Mouse (Mus musculus) mouse trophoblast stem cell (cell line): ENCODE measurements around the gene Chchd2.
"Not testable (repeated sequence)": the region's sequence is repeated elsewhere in the genome, so short reads cannot be mapped to it uniquely, and the experiment has no call there.

Experiments
- in situ Hi-C, 2 experiments: fragments of 300-500 bp; cut with MseI, MboI; formaldehyde crosslinking; loops; 2 replicates in 1 of 2; 3 replicates in 1 of 2; pipeline ENCODE4 v1.15.1; 2025

Chchd2 gene

GRCm38 (mm10) chr5:129886911-129887636 lies at the start of gene Chchd2:
Gene Chchd2 (minus strand): TSS chr5:129887470.
- in situ Hi-C loops = no loop called here

GRCm38 (mm10) chr5:129936941-129937340 lies 49.7 kb upstream of the Chchd2 start:
- in situ Hi-C loops = no loop called here

GRCm38 (mm10) chr5:129929924-129930855 lies 42.9 kb upstream of the Chchd2 start:
- in situ Hi-C loops = no loop called here

DNA sequence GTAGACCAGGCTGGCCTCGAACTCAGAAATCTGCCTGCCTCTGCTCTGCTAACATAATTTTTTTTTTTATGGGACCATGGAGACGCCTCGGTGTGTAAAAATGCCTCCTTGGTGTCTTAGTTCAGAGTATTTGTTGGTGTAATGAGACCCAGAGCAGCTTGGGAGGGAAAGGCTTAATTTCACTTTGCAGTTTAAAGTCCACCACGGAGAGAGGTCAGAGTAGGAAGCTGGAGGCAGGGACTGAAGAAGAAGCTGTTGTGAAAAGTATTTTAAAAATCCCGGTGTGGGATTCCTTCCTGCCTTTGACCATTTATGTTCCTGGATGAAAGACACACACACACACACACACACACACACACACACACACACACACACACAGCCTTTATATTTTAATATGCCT lies 38.7 kb upstream of the Chchd2 start:
- in situ Hi-C loops = no loop called here

DNA sequence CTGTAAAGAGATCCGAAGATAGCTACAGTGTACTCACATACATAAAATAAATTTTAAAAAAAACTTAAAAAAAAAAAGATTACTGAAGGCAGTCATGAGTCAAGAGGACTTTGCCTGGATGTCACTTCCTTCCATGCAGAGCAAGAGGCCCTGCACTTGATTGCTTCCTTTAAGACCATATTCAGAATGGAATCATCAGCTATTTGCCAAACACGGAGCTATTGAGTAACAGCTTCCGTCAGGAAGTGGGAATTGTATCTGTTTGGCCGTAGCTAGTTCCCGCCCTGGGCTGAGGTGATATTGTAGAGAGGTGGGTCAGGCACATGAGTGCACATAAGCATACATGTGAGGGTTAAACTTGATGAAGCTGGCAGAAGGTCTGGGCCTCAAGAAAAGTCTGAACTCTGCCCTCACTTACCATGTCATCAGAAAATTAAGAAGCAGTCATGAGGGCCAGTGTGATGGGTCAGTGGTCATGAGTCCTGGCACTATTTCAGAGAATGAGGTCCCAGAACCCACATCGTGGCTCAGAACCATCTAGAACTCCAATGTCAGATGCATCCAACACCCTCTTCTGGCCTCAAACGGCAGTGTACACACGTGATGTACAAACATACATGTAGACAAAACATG lies 37.7 kb upstream of the Chchd2 start:
- in situ Hi-C loops = no loop called here

DNA sequence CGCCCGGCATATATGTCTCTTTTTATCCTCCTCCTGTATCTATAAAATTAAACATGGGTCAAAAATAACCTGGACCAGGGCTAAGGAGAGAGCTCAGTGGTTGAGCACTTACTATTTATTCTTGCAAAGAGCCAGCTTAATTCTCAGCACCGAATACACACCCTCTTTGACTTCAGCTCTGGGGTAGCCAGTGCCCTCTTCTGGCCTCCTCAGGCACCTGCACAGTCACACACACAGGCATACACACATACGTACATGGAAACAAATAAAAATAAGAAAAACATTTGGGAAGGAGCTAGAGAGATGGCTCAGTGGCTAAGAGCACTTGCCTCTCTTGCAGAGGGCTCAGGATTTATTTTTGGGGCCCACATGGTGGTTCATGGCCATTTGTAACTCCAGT lies 34.7 kb upstream of the Chchd2 start:
- in situ Hi-C loops = no loop called here

- in situ Hi-C loops = no loop called here
Observed at GRCm38 (mm10) chr5:129919320-129919719, 32.0 kb upstream of the Chchd2 start.

DNA sequence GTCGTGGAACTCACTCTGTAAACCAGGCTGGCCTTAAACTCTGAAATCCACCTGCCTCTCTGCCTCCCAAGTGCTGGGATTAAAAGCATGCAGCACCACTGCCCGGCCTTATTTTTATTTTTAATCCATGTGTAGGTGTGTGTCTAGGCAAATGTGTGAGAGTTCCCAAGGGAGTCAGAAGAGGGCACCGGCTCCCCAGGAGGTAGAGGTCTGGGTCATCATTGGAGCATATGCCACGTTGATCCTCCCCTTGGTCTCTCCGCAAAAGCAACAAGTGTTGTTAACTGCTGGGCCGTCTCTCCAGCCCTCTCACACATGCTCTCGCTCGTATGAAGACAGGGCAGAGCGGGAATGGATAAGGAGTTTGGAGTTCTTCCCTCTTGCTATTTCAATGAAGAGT lies 31.5 kb upstream of the Chchd2 start:
- in situ Hi-C loops = no loop called here

GRCm38 (mm10) chr5:129918065-129918651 lies 30.9 kb upstream of the Chchd2 start:
- in situ Hi-C loops = no loop called here

DNA sequence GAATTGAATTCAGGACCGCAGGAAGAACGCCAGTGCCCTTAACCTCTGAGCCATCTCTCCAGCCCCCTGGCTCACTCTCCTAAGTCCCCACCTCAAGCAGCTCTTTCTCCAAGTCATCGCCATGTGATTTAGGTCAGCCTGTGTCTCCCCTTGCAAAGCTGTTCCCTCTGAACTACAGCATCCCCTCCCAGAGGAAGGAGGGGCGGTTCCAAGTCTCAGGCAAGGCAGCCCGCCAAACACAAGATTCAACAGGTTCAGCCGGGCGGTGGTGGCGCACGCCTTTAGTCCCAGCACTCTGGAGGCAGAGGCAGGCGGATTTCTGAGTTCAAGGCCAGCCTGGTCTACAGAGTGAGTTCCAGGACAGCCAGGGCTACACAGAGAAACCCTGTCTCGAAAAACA lies 28.2 kb upstream of the Chchd2 start:
- in situ Hi-C loops = not testable (repeated sequence)

DNA sequence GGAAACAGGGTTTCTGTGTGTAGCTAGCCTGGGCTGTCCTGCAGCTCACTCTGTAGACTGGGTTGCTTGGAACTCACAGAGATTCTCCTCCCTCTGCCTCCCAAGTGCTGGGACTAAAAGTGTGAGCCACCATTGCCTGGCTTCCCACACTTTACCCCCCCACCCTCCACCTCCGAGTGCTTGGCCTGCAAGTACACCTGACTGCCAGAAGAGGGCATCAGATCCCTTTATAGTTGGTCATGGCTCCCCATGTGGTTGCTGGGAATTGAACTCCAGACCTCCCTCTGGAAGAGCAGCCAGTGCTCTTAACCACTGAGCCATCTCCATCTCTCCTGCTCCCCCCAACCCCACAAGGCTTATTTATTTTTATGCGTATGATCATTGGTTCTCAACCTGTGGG lies 26.8 kb upstream of the Chchd2 start:
- in situ Hi-C loops = no loop called here

GRCm38 (mm10) chr5:129909591-129909990 lies 22.3 kb upstream of the Chchd2 start:
- in situ Hi-C loops = no loop called here

- in situ Hi-C loops = no loop called here
Observed at GRCm38 (mm10) chr5:129909147-129909546, 21.9 kb upstream of the Chchd2 start.

DNA sequence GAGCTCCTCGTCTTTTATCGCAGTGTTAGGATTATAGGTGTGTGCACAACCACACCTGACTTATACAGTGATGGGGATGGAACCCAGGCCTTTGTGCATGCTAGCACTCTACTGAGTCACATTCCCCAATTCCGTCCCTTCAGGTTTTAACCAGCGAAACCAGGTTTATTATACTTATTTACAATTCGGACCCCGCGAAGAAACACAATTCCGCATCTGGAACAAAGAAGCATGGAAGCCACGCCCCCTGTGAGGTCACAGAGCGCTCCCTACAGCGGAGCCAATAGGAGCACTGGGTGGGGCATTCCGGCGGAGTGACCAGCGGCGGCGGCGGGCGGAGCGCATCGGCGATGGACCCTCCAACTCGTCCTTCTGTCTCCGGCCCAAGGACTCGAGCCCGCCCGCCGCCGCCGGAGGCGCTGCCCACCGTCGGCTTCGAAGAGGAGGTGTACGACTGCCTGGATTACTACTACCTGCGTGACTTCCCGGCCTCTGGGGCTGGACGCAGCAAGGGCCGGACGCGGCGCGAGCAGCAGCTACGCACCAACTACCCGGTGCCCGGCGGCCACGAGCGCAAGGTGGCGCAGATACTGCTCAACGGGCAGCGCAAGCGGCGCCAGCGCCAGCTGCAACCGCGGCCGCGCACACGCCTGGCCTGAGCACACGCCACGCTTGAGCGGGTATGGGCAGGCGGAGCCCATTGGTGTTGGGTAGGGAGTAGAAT lies 21.1 kb upstream of the Chchd2 start, which contains the start of gene Nupr1l:
Gene Nupr1l, plus strand, starts transcription at position 299 of the 724 bp plus-strand sequence.
- in situ Hi-C loops = no loop called here

- in situ Hi-C loops = no loop called here
Observed at GRCm38 (mm10) chr5:129907775-129908174, 20.5 kb upstream of the Chchd2 start.

DNA sequence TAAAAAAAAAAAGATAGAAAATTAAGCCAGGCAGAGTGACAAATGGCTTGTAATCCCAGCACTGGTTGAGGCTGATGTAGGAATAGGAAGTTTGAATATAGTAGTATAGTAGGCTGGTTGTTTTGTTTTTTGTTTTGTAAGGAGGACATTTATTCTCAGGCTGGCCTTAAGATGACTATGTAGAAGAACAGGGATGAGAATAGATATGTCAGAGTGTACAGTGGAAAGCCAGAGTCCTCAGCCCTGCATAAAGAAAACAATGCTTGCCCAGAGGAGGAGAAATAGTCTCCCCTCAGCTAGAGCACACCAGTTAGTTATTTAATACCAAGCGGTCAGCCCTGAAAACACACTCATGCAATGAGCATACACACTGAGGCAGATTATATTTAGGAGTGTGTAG lies 11.2 kb upstream of the Chchd2 start, which contains the start of gene Phkg1:
Gene Phkg1, minus strand, starts transcription at position 101 of the 400 bp plus-strand sequence.
- in situ Hi-C loops = no loop called here

DNA sequence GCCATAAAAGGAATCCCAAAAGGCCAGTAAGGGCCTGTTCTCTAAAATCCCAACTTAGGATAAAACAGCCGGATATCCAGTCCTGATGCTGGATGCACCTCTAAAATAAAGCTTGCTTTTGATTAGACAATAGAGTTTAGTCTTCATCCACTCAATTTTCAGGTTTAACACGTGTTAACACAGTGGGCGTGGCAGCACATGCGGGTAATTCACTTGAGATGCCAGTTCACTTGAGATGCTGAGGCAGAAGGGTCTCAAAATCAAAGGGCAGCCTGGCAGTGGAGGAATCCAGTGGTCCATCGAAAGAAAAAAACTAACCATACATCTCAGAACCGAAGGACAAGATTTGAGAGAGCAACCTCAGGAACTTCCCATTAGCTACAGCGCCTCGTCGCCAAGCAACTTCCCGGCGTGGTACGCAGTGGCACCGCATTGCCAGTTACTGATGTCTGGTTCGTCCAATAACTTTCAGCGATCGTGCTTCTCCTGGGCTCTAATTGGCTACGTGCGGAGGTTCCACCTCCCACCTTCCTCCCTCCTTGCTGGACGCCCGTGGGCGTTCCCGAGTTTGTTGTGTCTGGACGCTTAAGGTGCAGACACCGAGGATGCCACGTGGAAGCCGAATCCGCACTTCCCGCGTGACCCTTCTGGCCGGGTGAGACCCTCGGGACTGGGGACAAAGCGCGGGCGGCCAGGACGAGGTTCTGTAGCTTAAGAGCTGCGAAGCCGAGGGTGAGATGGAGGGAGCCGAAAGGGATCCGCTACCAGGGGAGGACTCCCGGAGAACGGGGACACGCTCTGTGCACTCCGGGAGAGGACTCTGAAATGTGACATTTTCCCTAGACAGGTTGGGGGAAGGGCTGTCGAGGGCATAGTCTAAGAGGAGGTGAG lies 8.2 kb upstream of the Chchd2 start, which contains the start of gene Zbed5:
Gene Zbed5, plus strand, starts transcription at position 526 of the 891 bp plus-strand sequence.
- in situ Hi-C loops = no loop called here

DNA sequence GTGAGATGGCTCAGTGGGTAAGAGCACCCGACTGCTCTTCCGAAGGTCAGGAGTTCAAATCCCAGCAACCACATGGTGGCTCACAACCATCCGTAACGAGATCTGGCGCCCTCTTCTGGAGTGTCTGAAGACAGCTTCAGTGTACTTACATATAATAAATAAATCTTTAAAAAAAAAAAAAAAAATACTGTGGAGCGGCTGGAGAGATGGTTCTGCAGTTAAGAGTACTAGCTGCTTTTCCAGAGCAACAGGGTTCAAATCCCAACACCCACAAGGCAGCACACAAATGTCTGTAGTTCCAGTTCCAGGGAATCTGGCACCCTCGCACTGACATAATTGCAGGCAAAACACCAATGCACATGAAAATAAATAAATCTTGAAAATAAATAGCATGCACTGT lies 3.1 kb upstream of the Chchd2 start:
- in situ Hi-C loops = not testable (repeated sequence)

GRCm38 (mm10) chr5:129886271-129886670 lies 999 bp downstream of the Chchd2 start:
- in situ Hi-C loops = no loop called here

GRCm38 (mm10) chr5:129879888-129880287 lies 7.4 kb downstream of the Chchd2 start:
- in situ Hi-C loops = no loop called here
